8 mouse cellular contexts compared by ENCODE assay signal in the genomic region with DNA sequence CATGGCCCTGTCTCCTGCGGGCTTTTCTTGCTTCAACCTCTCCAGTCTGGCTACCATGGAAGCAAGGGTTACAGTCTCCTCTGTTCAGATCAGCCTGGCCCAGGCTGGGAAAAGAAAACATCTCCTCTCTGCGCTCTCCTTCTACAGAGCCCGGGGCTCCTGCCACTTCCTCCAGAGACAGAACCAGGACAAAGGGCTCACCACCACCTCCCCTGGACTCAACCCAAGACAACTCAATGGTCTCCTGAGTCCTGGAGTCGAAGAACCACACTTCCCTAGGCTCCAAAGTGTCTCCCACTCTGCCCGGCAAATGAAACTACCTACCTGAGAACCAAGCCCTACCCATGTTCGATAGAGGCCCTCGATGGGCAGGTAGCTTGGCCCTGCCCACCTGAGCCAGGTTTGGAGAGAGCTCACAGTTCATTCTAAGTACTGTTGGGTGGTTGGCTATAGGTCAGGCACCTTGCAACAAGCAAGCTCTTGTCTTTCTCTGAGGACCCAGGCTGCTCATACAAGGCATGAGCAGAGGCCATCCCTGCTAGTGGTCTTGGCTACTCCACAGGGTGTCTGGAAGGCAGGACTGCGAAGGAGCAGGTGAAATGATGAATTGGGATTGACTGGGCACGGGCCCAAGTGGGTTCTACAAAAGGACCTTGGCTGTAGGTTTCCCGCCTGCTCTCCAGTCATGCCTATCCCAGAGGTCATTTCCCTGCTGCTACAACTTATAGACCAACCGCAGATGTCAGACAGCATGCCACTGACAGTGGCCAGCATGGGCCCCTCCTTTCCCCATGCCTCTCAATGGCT. TPM values are rescaled to one million over a fixed set of nuclear protein-coding genes. Genes with fewer than 3 reads are reported as not detected.
DNase-seq lines count a peak whose midpoint lies in the region; ATAC-seq and TF ChIP-seq lines count a peak whose summit lies in the region.

No protein-coding gene starts in this region.

- ATAC-seq in liver, embryonic 12.5 days = no peak
- no peak for ATAC-seq in inflammation-experienced regulatory T-cells, adult 6 months

- H3K9me3 ChIP-seq in forebrain, embryonic 10.5 days = no peaks in the 10 kb centered on the region
- no peaks in the 10 kb centered on the region for H3K9me3 ChIP-seq in liver, embryonic 12.5 days (replicated peaks)

- WGBS in forebrain, embryonic 10.5 days = 73% methylated on average over 11 of the region's 11 CpGs
- WGBS in liver, embryonic 12.5 days (ENCODE audit: insufficient replicate concordance) = 54% methylated on average over 11 of the region's 11 CpGs

- intact Hi-C loops in gastrocnemius, adult 2 months (cut with DNase I) = no loop called here
- intact Hi-C loops in gastrocnemius, postnatal 36 days (cut with DNase I) = no loop called here
- intact Hi-C loops in left cerebral cortex, postnatal 25 days (cut with DNase I) = no loop called here

- no peaks in the 10 kb centered on the region; the same call in 1 of the 2 replicates for H3K36me3 ChIP-seq in forebrain, embryonic 10.5 days (replicated peaks)
- peaks cover 17% of the 10 kb centered on the region for H3K36me3 ChIP-seq in liver, embryonic 12.5 days

- H3K4me1 ChIP-seq in forebrain, embryonic 10.5 days = peaks cover 69% of the 10 kb centered on the region
- H3K4me1 ChIP-seq in liver, embryonic 12.5 days = peaks cover 88% of the 10 kb centered on the region

- H3K27ac ChIP-seq in gastrocnemius, adult 2 months = peak overlapping the region; percentile 96
- peak overlapping the region; percentile 80 for H3K27ac ChIP-seq in forebrain, embryonic 10.5 days
- H3K27ac ChIP-seq in liver, embryonic 12.5 days = peak overlapping the region; percentile 99

- H3K9ac ChIP-seq in liver, embryonic 12.5 days = peak overlapping the region; percentile 78

- H3K4me2 ChIP-seq in liver, embryonic 12.5 days = peak overlapping the region; percentile 77

- peak overlapping the region; percentile 55 for H3K4me3 ChIP-seq in gastrocnemius, adult 2 months
- no peak overlapping the region for H3K4me3 ChIP-seq in forebrain, embryonic 10.5 days
- peak overlapping the region; percentile 39 for H3K4me3 ChIP-seq in liver, embryonic 12.5 days

- H3K27me3 ChIP-seq in forebrain, embryonic 10.5 days (ENCODE audit: poor library complexity, severe bottlenecking) = peaks cover 98% of the 10 kb centered on the region
- peaks cover 28% of the 10 kb centered on the region for H3K27me3 ChIP-seq in liver, embryonic 12.5 days (replicated peaks)

- DNase-seq in gastrocnemius, adult 2 months = no peak
- DNase-seq in gastrocnemius, postnatal 36 days = no peak
- peak; percentile 26 for DNase-seq in 416B (ENCODE audit: low read depth)
- DNase-seq in forebrain, embryonic 10.5 days (ENCODE audit: extremely low spot score, low spot score) = no peak
- no peak for DNase-seq in layer of hippocampus, adult 8-10 months (ENCODE audit: low spot score in 2 of 2)
- no peak for DNase-seq in left cerebral cortex, postnatal 25 days (ENCODE audit: low spot score in 2 of 2)

- no peak for TF ChIP-seq CTCF in gastrocnemius, adult 2 months (IDR thresholded peaks at IDR 0.05)

RNA-seq across cellular contexts. Expression of a gene that starts 8.8 kb away (rescaled TPM):
- under 1 TPM; 0.36 to 0.78 TPM for total RNA-seq in gastrocnemius, adult 2 months (2021)
- total RNA-seq in gastrocnemius, postnatal 36 days (2021) = 1 to 10 TPM in 1 of 2 experiments, not detected in 1; 1.0 TPM
- 1.3 and 2.1 TPM in 2 replicates for polyA plus RNA-seq in forebrain, embryonic 10.5 days (2016; fragmentation: Nextera tagmentation; extraction: Ambion mirVana)
- polyA plus RNA-seq in liver, embryonic 12.5 days (2016; fragmentation: Nextera tagmentation; extraction: Ambion mirVana) = 11.0 and 12.0 TPM in 2 replicates
- total RNA-seq in layer of hippocampus, adult 8-10 months (2022) = not detected
- total RNA-seq in left cerebral cortex, postnatal 25 days (2021) = under 1 TPM in 1 of 2 experiments, not detected in 1; 0.71 TPM
- 10 to 100 TPM; 11.7 to 25.0 (median 21.7) TPM for polyA plus RNA-seq in inflammation-experienced regulatory T-cells, adult 6 months (2017; shearing (Covaris generic))

RNA-seq across cellular contexts. Expression of a gene that starts 30.3 kb away (rescaled TPM):
- total RNA-seq in gastrocnemius, adult 2 months (2021) = 1 to 10 TPM; 1.1 to 1.3 TPM
- total RNA-seq in gastrocnemius, postnatal 36 days (2021) = 1 to 10 TPM in 1 of 2 experiments, under 1 TPM in 1; 0.96 to 1.4 TPM
- 4.9 and 5.8 TPM in 2 replicates for polyA plus RNA-seq in forebrain, embryonic 10.5 days (2016; fragmentation: Nextera tagmentation; extraction: Ambion mirVana)
- polyA plus RNA-seq in liver, embryonic 12.5 days (2016; fragmentation: Nextera tagmentation; extraction: Ambion mirVana) = 82.3 and 83.1 TPM in 2 replicates
- total RNA-seq in layer of hippocampus, adult 8-10 months (2022) = 1 to 10 TPM; 2.6 to 7.2 (median 4.8) TPM
- total RNA-seq in left cerebral cortex, postnatal 25 days (2021) = 1 to 10 TPM; 2.8 to 3.5 TPM
- 1 to 10 TPM in 2 of 3 experiments, under 1 TPM in 1; 0.20 to 2.7 (median 1.3) TPM for polyA plus RNA-seq in inflammation-experienced regulatory T-cells, adult 6 months (2017; shearing (Covaris generic))

RNA-seq across cellular contexts. Expression of a gene that starts 43.9 kb away (rescaled TPM):
- 10 to 100 TPM; 18.7 to 24.3 TPM for total RNA-seq in gastrocnemius, adult 2 months (2021)
- total RNA-seq in gastrocnemius, postnatal 36 days (2021) = 10 to 100 TPM; 18.1 to 20.1 TPM
- polyA plus RNA-seq in forebrain, embryonic 10.5 days (2016; fragmentation: Nextera tagmentation; extraction: Ambion mirVana) = 31.3 and 31.5 TPM in 2 replicates
- polyA plus RNA-seq in liver, embryonic 12.5 days (2016; fragmentation: Nextera tagmentation; extraction: Ambion mirVana) = 12.5 and 12.9 TPM in 2 replicates
- 10 to 100 TPM; 86.2 to 91.2 (median 87.6) TPM for total RNA-seq in layer of hippocampus, adult 8-10 months (2022)
- total RNA-seq in left cerebral cortex, postnatal 25 days (2021) = 10 to 100 TPM; 97.8 to 97.9 TPM
- polyA plus RNA-seq in inflammation-experienced regulatory T-cells, adult 6 months (2017; shearing (Covaris generic)) = 1 to 10 TPM; 9.2 to 9.5 (median 9.4) TPM

RNA-seq across cellular contexts. Expression of a gene that starts 45.5 kb away (rescaled TPM):
- 10 to 100 TPM; 45.6 to 57.5 TPM for total RNA-seq in gastrocnemius, adult 2 months (2021)
- 10 to 100 TPM; 39.8 to 43.3 TPM for total RNA-seq in gastrocnemius, postnatal 36 days (2021)
- polyA plus RNA-seq in forebrain, embryonic 10.5 days (2016; fragmentation: Nextera tagmentation; extraction: Ambion mirVana) = 68.8 and 69.3 TPM in 2 replicates
- 57.3 and 62.0 TPM in 2 replicates for polyA plus RNA-seq in liver, embryonic 12.5 days (2016; fragmentation: Nextera tagmentation; extraction: Ambion mirVana)
- total RNA-seq in layer of hippocampus, adult 8-10 months (2022) = 100 to 1,000 TPM in 2 of 4 experiments, 10 to 100 TPM in 2; 91.6 to 133 (median 103) TPM
- total RNA-seq in left cerebral cortex, postnatal 25 days (2021) = 10 to 100 TPM; 85.2 to 90.1 TPM
- polyA plus RNA-seq in inflammation-experienced regulatory T-cells, adult 6 months (2017; shearing (Covaris generic)) = 10 to 100 TPM; 28.0 to 61.1 (median 55.5) TPM
